Mouse (Mus musculus): ENCODE measurements around the gene 4930550L24Rik.

GRCm38 (mm10) chrX:58900753-58901152, 8.4 kb upstream of the 4930550L24Rik start:
- TF ChIP-seq CTCF (IDR thresholded peaks at IDR 0.05; ENCODE audit: low read depth) (no peak), EP300 (IDR thresholded peaks at IDR 0.05; ENCODE audit: low read depth) (no peak)

Data from liver, postnatal 0 days (tissue).